Mouse (Mus musculus) common myeloid progenitor, adult 5-6 weeks (primary cell): ENCODE measurements around the gene Gins1. TPM values are rescaled to one million over a fixed set of nuclear protein-coding genes. Genes with fewer than 3 reads are reported as not detected.

Experiments
- ATAC-seq: replicated peaks from 2 replicates; pipeline ENCODE4 v1.8.0; 2016; ENCODE audit warnings: low read depth, mild to moderate bottlenecking, moderate TSS enrichment, inconsistent platforms; ENCODE audit not compliant: poor library complexity, severe bottlenecking
- total RNA-seq: library from RNA; stranded (forward); fragments of 200-1000, 187-1606 nt; gene quantifications from 2 replicates; pipeline ENCODE4 v1.2.3, GENCODE M21; 2017

Gene Gins1
- total RNA-seq, result 88.0 and 96.4 TPM in 2 replicates

DNA sequence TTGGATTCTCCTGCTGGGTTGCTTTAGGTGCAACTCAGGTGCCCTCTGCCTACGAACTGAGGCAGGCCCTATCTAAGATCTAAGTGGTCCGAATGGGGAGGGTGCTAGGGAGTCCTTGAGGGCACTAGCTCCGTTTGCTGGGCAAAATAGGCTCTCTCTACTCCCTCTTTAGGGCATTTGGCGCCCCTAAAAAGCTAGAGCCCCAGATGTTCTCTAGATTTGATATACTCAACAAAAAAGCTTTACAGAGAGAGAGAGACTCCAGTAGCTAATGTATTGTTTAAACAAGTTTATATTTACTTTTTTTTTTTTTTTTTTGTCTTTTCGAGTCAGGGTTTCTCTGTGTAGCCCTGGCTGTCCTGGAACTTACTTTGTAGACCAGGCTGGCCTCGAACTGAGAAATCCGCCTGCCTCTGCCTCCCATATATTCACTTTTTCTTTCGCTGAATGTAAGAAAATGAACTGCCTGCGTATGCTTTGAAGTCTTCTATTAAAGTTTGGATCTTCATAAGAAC lies at the start of gene Gins1:
TSS of gene Gins1 (plus strand) at position 465 of the 515 bp plus-strand sequence.
- ATAC-seq, result peak; percentile 46

DNA sequence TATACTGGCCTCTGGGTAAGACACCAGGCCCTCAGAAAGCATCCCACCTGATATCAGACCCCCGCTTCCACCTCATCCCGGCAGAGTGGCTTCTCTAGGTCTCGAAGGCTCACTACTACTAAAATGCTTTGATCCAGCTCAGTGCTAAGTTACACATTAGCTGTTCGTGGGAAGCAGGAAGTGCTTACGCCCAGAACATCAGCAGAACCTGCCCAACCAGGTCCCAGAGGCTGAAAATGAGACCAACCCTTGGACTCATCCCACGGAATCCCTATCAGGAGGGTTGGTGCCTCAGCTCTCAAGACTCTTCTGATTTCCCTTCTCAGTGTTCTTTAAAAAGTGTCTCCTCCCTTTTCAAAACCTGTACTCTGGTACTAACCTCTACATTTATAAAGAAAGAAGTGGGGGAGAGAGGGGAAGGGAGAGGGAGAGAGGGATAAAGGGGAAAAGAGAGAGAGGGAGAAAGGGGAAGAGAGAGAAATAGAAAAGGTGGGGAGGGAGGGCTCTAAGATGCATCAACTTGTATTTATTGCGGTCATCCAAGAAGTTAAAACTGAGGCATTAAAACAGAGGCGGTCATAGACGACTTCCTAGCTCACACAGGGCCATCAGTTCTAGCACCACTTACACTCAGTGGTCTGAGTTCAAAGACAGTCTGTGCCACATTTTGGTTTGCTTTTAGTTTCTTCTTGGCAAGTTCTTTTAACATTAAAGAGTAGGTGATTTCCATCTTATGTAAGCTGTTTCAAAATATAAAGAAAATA lies 46.3 kb upstream of the Gins1 start:
- no peak for ATAC-seq

DNA sequence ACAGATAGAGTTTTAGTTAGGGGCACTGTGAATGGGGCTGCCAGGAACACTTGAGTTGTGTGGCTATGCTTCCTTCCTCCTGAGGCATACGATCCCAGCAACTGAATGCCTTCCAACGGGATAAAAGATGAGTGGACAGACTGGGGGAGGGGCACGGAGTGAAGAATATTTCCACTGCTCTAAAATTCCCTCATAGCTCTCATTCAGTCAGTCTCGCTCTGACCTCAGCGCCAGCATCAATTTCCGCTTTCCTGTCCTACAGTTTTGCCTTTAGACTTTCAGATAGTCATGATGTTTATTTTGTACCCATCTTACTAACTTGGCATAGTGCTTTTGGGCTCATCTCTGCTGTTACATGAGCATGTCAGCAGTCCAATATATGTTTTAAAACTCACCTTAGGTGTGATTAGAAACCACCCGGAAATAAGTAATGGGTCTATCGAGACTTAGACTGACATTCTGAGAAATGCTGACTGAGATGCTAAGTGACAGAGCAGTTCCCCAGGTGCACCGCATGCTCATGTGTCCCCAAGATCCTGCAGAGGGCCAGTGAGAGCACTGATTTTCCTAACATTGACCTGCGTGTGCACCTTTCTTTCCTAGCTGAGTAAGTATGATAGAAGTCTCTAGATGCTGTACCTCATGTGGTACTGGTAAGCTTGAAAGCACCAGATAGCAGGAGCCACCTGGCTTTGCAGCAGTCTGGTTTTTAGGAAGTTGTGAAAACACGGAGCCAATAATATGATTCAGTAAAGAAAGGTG lies 45.3 kb upstream of the Gins1 start:
- ATAC-seq, result no peak

GRCm38 (mm10) chr2:150861128-150861527 lies 44.1 kb upstream of the Gins1 start:
- ATAC-seq, result peak; percentile 54

- no peak for ATAC-seq
These were observed 38.2 kb upstream of the Gins1 start for GRCm38 (mm10) chr2:150867021-150867420.

DNA sequence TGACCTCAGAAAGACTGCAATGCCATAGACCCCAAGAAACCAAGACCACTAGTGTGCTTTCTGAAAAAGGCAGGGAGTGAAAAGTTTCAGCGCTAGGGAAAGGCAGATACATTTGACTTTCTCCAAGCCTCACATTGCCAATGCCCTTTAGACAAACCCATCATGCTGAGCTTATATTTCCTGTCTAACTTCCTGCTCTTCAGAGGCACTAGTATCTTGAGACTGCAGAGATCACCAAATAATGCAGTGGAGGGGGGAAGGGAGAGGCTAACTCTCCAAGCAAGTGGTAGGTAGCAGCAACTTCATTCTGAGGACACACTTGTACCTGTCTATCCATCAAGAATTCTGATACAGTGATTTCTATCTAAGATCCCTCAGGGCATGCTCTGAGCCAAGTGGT lies 35.8 kb upstream of the Gins1 start:
- peak; percentile 92 for ATAC-seq

- ATAC-seq, result peak; percentile 49
These were observed 30.7 kb upstream of the Gins1 start for GRCm38 (mm10) chr2:150874508-150874907.

DNA sequence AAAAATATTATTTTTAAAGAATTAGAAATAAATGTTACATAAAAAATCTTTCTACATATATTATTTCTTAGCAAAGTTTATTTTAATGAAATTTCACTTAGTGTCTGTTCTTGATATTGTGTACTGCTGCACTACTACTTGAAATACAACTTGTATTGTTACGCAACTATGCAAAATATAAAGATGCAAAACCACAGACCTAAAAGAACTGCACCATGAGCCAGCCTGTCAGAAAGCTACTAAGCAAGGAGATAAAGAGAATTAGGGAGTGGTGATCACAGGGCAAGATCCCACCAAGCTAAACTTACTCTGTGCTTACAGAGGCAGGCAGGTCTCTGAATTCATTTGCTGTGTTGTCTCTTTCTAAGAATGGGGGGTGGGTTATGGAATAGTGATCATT lies 30.0 kb upstream of the Gins1 start:
- ATAC-seq, result peak; percentile 58

DNA sequence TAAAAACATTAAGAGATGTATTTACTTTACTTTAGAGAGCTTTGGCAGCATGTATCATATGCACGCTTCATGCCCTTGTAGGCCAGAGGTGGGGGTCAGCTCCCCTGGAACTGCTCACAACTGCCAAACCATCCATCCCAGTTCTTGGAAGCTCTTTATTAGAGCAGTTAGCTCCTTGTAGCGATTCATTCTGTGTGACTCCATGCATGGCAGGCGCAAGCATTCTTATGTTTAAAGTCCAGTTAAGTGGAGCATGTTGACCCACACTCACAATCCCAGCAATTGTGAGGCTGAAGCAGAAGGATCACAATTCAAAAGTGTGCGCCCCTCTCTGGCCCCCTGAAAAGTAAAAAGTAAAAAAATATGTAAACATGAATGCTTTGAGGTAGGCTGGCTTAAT lies 27.6 kb upstream of the Gins1 start:
- ATAC-seq, result no peak

- no peak for ATAC-seq
These were observed 21.0 kb upstream of the Gins1 start for GRCm38 (mm10) chr2:150884075-150884778.

DNA sequence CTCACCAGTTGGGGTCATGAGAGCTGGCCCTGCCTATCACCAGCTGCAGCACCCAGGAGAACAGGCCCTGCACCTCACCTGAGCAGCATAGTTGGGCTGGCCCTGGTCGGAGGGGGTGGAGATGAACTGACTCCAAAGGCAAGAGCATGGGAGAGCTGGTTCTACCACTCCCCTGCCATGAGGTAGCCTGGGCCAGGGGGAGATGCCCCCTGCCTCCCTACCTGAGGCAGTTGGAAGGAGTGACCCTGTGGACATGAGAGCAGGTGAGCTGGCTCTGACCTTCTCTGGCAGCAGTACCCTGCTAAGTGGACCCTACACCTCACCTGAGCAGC lies 20.5 kb upstream of the Gins1 start:
- no peak for ATAC-seq

GRCm38 (mm10) chr2:150885814-150886213 lies 19.4 kb upstream of the Gins1 start:
- no peak for ATAC-seq

DNA sequence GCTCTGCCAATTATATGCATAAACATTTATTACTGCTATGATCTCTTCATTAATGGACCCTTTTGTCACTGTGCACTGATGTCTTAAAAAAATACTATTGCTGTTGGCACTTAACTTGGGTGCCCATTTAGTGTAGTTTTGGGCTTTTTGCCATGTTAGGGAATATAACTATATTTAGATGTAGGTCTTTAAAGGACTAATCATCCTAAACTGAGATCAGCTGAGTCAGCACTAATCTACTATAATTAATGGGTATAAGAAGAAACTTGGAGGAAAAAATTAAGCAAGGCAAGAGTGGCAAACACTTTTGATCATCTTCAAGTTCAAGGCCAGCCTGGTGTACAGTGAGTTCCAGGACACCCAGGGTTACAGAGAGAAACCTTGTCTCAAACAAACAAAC lies 18.9 kb upstream of the Gins1 start:
- no peak for ATAC-seq

DNA sequence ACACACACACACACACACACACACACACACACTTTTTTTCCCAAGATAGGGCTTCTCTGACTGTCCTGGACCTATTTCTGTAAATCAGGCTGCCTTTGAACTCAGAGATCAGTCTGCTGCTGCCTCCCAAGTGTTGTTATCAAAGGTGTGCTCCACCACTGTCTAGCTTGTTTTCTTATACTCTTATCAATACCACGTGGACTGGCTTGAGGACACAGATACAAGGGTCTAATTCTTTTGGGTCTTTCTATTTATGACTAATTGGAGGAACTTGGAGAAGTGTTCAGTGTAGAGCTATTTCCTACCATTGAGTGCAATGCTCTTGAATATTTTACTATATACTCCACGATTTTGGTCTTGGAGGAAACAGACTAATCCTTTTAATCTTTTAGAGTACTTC lies 17.8 kb upstream of the Gins1 start:
- no peak for ATAC-seq

DNA sequence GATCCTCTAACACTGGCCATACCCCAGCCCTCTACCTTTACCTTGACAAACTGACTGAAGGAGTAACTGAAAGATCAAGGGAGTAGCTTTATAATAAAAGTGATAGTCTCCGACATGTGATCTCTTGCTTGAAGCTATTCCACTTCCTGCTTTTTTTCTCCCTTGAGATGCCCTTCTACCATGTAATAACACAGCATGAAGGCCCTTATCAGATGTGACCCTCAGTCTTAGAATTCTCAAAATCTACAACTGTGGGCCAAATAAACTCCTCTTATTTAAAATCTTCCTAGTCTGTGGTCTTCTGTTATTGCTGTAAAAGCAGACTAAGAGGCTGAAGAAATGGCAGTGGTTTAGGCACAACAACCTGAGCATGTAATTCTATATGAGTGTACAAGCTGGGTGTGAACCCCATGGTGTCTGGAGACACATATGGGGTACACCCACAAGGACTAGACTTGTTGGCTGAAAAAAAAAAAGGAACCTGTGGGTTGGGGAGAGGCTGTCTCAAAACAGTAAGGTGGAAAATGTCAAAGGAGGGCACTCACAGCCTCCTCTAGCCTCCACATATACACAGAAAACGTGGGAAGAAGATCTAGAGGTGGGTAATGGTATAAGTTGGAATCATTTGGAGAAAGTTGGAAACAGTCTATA lies 10.5 kb upstream of the Gins1 start:
- peak; percentile 52; the same call in 1 of the 2 replicates for ATAC-seq

DNA sequence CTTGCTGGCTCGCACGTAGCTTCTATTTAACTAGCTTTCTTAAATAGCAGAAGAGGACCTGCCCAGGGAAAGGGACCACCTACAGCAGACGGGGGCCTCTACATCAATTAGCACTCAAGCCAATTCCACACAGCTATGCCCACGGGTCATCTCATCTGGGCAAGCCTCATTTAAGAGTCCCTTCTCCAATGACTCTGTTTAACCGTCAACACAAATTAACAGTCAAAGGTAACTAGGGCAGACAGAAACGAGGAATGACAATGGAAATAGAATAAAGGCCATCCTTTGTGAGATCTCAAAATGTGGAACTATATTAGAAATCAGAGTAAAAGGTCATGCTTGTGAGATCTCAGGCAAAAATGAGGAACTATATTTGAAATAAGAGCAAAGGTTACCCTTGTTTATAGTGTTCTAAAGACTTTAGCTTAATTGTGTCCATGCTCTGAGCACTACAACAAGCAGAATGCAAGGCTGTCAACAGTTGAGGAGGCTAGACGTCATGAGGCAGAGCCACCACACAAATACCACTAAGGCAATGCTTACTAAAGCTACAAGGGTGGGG lies 9.4 kb upstream of the Gins1 start:
- ATAC-seq, result no peak

DNA sequence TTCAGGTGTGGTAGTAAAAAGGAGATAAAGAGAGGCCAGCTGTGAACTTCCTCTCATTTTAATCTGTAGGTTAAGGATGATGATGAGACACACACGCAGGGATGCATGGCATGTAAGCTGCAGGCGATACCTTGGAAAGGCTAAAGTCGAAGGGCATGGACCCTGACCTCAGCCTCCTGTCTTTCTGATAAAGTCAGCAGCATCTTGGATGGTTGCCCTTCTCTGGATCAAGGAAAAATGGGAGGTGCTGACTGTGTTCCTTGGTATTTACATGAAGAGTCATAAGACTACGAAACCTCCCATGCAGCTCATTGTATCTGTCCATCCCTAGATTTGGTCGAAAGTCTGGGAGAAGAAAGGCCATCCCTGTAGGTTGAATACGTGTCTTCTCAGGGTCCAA lies 4.9 kb upstream of the Gins1 start:
- ATAC-seq, result no peak

- ATAC-seq, result no peak
These were observed 2.9 kb upstream of the Gins1 start for GRCm38 (mm10) chr2:150902347-150902746.

DNA sequence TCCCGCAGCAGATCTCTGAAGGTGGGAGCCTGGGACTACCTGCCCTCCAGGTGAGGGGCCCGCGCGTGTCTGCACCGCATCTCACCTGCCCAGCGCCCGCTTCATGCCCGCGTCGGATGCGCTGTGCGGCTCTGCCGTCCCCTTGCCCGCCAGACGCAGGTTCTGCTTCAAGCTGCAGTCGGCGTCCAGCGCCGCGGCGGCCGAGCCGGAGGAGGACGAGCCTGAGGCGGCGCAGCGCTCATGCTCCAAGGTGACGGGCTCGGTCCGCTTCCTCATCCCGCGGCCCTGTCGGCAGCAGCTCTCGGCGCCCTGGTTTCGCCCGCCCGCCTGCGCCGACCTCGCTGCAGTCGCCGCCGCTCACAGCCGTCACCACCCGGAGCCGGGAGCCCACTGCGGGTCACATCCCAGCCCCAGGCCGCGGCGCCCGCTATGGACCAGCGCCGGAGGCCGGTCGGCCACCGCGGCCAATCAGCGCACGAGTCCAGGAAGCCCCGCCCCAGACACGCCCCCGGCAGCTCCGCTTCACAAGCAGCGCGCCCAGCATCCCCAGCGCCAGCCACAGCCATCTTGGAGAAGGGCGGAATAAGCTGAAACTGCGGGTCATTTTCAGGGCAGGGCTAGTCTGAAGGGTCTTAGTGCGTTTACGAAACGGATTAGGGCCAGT lies 796 bp upstream of the Gins1 start, which contains the start of gene Abhd12:
TSS of gene Abhd12 (minus strand) at position 470 of the 664 bp plus-strand sequence.
- ATAC-seq, result peak; percentile 89
